Mouse (Mus musculus): ENCODE measurements at regions not wholly inside any gene's neighbourhood (a gene's known extent, or its start where the extent isn't known, plus 50 kb on each side); places are given as distances from the start of the nearest gene placed in this dataset.

- in situ Hi-C loops (cut with MboI, MseI), result loop anchor here in 1 of 2 experiments (25.0 kb wide), 1 partner anchor 1406 kb away; the partner anchor contains the start of gene Cfap299
Measured at GRCm38 (mm10) chr5:96931091-96931490, 66.4 kb upstream of the Bmp2k start.

- in situ Hi-C loops (cut with MboI, MseI), result loop anchor here in 1 of 2 experiments (25.0 kb wide), 1 partner anchor 1406 kb away; the partner anchor contains the start of gene Cfap299
Measured at GRCm38 (mm10) chr5:96931576-96932152, 65.8 kb upstream of the Bmp2k start.

GRCm38 (mm10) chr5:96936239-96936638 lies 61.2 kb upstream of the Bmp2k start:
- in situ Hi-C loops (cut with MboI, MseI), result loop anchor here in 1 of 2 experiments (25.0 kb wide), 1 partner anchor 1401 kb away; the partner anchor contains the start of gene Cfap299

GRCm38 (mm10) chr5:96938718-96939117 lies 58.8 kb upstream of the Bmp2k start:
- in situ Hi-C loops (cut with MboI, MseI), result loop anchor here in 1 of 2 experiments (25.0 kb wide), 1 partner anchor 1399 kb away; the partner anchor contains the start of gene Cfap299

GRCm38 (mm10) chr5:96939273-96939672 lies 58.2 kb upstream of the Bmp2k start:
- in situ Hi-C loops (cut with MboI, MseI), result loop anchor here in 1 of 2 experiments (25.0 kb wide), 1 partner anchor 1398 kb away; the partner anchor contains the start of gene Cfap299

GRCm38 (mm10) chr5:96940170-96941086 lies 57.1 kb upstream of the Bmp2k start:
- in situ Hi-C loops (cut with MboI, MseI), result loop anchor here in 1 of 2 experiments (25.0 kb wide), 1 partner anchor 1397 kb away; the partner anchor contains the start of gene Cfap299

GRCm38 (mm10) chr5:96941087-96941468 lies 56.4 kb upstream of the Bmp2k start:
- in situ Hi-C loops (cut with MboI, MseI), result loop anchor here in 1 of 2 experiments (25.0 kb wide), 1 partner anchor 1396 kb away; the partner anchor contains the start of gene Cfap299

GRCm38 (mm10) chr5:96941518-96941917 lies 56.0 kb upstream of the Bmp2k start:
- in situ Hi-C loops (cut with MboI, MseI), result loop anchor here in 1 of 2 experiments (25.0 kb wide), 1 partner anchor 1396 kb away; the partner anchor contains the start of gene Cfap299

Data from T-helper 17 cell (primary cell).